Mouse (Mus musculus): ENCODE measurements around the gene Tmem251.

The Tmem251 gene

GRCm38 (mm10) chr12:102757689-102758402 lies 14.3 kb downstream of the Tmem251 start, which contains the start of the genes Gm28051, Gon7 and Ubr7:
Gene Gm28051 (minus strand): TSS chr12:102757765.
Gene Gon7 (minus strand): TSS chr12:102757803.
Gene Ubr7 (plus strand): TSS chr12:102757967.
- peak; percentile 97 to 98 for DNase-seq

GRCm38 (mm10) chr12:102758403-102758756 lies 14.8 kb downstream of the Tmem251 start, which contains the start of gene Gm20604:
Gene Gm20604 (minus strand): TSS chr12:102758672.
- DNase-seq = peak in 1 of 2 experiments; percentile 8

GRCm38 (mm10) chr12:102758936-102759335 lies 15.4 kb downstream of the Tmem251 start:
- DNase-seq = no peak

- DNase-seq = no peak
Observed at GRCm38 (mm10) chr12:102761668-102762067, 18.1 kb downstream of the Tmem251 start.

GRCm38 (mm10) chr12:102763696-102764095 lies 20.1 kb downstream of the Tmem251 start:
- no peak for DNase-seq

- DNase-seq = no peak
Observed at GRCm38 (mm10) chr12:102769000-102769399, 25.4 kb downstream of the Tmem251 start.

- DNase-seq = no peak
Observed at GRCm38 (mm10) chr12:102771601-102772000, 28.0 kb downstream of the Tmem251 start.

GRCm38 (mm10) chr12:102772676-102773075 lies 29.1 kb downstream of the Tmem251 start:
- DNase-seq = no peak

- DNase-seq = no peak
Observed at GRCm38 (mm10) chr12:102776035-102776434, 32.5 kb downstream of the Tmem251 start.

- DNase-seq = no peak
Observed at GRCm38 (mm10) chr12:102778151-102778550, 34.6 kb downstream of the Tmem251 start.

GRCm38 (mm10) chr12:102779452-102779851 lies 35.9 kb downstream of the Tmem251 start:
- peak in 1 of 2 experiments; percentile 23 for DNase-seq

- DNase-seq = no peak
Observed at GRCm38 (mm10) chr12:102782841-102783240, 39.3 kb downstream of the Tmem251 start.

GRCm38 (mm10) chr12:102784899-102785592 lies 41.5 kb downstream of the Tmem251 start:
- DNase-seq = no peak

- no peak for DNase-seq
Observed at GRCm38 (mm10) chr12:102785593-102785985, 42.0 kb downstream of the Tmem251 start.

GRCm38 (mm10) chr12:102787927-102788326 lies 44.4 kb downstream of the Tmem251 start:
- DNase-seq = no peak

Data from lung, adult 18-20 months (tissue).